Comparison of ENCODE assay signal across 17 mouse cellular contexts in genomic region chr1:163305956-163306355, GRCm38 (mm10). TPM values are rescaled to one million over a fixed set of nuclear protein-coding genes. Genes with fewer than 3 reads are reported as not detected.
A peak's percentile ranks its signal among the peaks of the same experiment; 100 is the strongest.
DNase-seq lines count a peak whose midpoint lies in the region; ATAC-seq and TF ChIP-seq lines count a peak whose summit lies in the region.
"Had no signal": no experiment of that assay in that cellular context is flagged by ENCODE, and none has a peak within 500 bp of the region (broad histone marks: within the 10 kb centered on the region; RNA-seq: fewer than 3 reads in every experiment).

No protein-coding gene starts in this region.

- H3K9ac ChIP-seq in forebrain, postnatal 0 days = no peak overlapping the region
- no peak overlapping the region for H3K9ac ChIP-seq in forebrain, embryonic 14.5 days (ENCODE audit: low read length)
- H3K9ac ChIP-seq in liver, postnatal 0 days (replicated peaks) = no peak overlapping the region
- peak overlapping the region; percentile 100 for H3K9ac ChIP-seq in limb, embryonic 13.5 days
- H3K9ac ChIP-seq: liver, embryonic 14.5 days had no signal

- TF ChIP-seq CTCF in forebrain, postnatal 0 days (IDR thresholded peaks at IDR 0.05; ENCODE audit: low read depth) = no peak
- TF ChIP-seq CTCF in liver, postnatal 0 days (IDR thresholded peaks at IDR 0.05; ENCODE audit: low read depth) = 0 out of 2 replicates have a peak, but pooled peaks have one; percentile 1
- TF ChIP-seq CTCF in brain, embryonic 14.5 days (IDR thresholded peaks at IDR 0.05; ENCODE audit: borderline replicate concordance, extremely low read depth, insufficient read depth, insufficient read length) = peak; percentile 27; the same call in 1 of the 2 replicates

- TF ChIP-seq EP300 in liver, postnatal 0 days (IDR thresholded peaks at IDR 0.05; ENCODE audit: low read depth) = no peak

- no peak for ATAC-seq in forebrain, postnatal 0 days
- ATAC-seq in forebrain, embryonic 14.5 days = no peak
- no peak for ATAC-seq in liver, postnatal 0 days
- ATAC-seq in limb, embryonic 13.5 days (ENCODE audit: low FRiP score, low read depth) = no peak
- ATAC-seq in erythroid progenitor cell, adult 5-6 weeks (replicated peaks; ENCODE audit: low FRiP score, poor library complexity, severe bottlenecking) = no peak
- ATAC-seq: hindbrain, embryonic 16.5 days; Patski had no signal

- H3K4me3 ChIP-seq in forebrain, postnatal 0 days (ENCODE audit: low read depth, low read length) = no peak overlapping the region
- H3K4me3 ChIP-seq in forebrain, embryonic 14.5 days (ENCODE audit: low read depth, low read length) = no peak overlapping the region
- no peak overlapping the region for H3K4me3 ChIP-seq in liver, postnatal 0 days (ENCODE audit: low read depth, low read length)
- peak overlapping the region; percentile 92 for H3K4me3 ChIP-seq in limb, embryonic 13.5 days
- H3K4me3 ChIP-seq: heart, embryonic 10.5 days had no signal

- H3K27ac ChIP-seq in forebrain, postnatal 0 days (ENCODE audit: low read depth, low read length) = no peak overlapping the region
- H3K27ac ChIP-seq in forebrain, embryonic 14.5 days (ENCODE audit: low read depth, low read length) = no peak overlapping the region
- no peak overlapping the region for H3K27ac ChIP-seq in liver, postnatal 0 days (ENCODE audit: low read depth)
- peak overlapping the region; percentile 69; the same call in 1 of the 2 replicates for H3K27ac ChIP-seq in limb, embryonic 13.5 days
- H3K27ac ChIP-seq: heart, embryonic 10.5 days; liver, embryonic 14.5 days had no signal

- no peaks in the 10 kb centered on the region for H3K36me3 ChIP-seq in forebrain, postnatal 0 days (ENCODE audit: insufficient read depth)
- no peaks in the 10 kb centered on the region for H3K36me3 ChIP-seq in forebrain, embryonic 14.5 days (ENCODE audit: control insufficient read depth, insufficient read depth, low read length)
- H3K36me3 ChIP-seq in liver, postnatal 0 days (replicated peaks; ENCODE audit: insufficient read depth, low read length) = no peaks in the 10 kb centered on the region
- H3K36me3 ChIP-seq in limb, embryonic 13.5 days = peaks cover 41% of the 10 kb centered on the region
- H3K36me3 ChIP-seq: heart, embryonic 10.5 days had no signal

- peaks cover 20% of the 10 kb centered on the region; the same call in 1 of the 2 replicates for H3K27me3 ChIP-seq in forebrain, postnatal 0 days (ENCODE audit: insufficient read depth, low read length)
- 0 out of 2 replicates have a peak, but pooled peaks cover 22% of the 10 kb centered on the region for H3K27me3 ChIP-seq in forebrain, embryonic 14.5 days (replicated peaks; ENCODE audit: control insufficient read depth, insufficient read depth, low read length)
- peaks cover 31% of the 10 kb centered on the region for H3K27me3 ChIP-seq in liver, postnatal 0 days (ENCODE audit: insufficient read depth, low read length)
- 0 out of 2 replicates have a peak, but pooled peaks cover 4% of the 10 kb centered on the region for H3K27me3 ChIP-seq in limb, embryonic 13.5 days

- no peaks in the 10 kb centered on the region for H3K4me1 ChIP-seq in forebrain, postnatal 0 days (ENCODE audit: insufficient read depth)
- H3K4me1 ChIP-seq in forebrain, embryonic 14.5 days (ENCODE audit: control insufficient read depth, insufficient read depth, low read length) = peaks cover 9% of the 10 kb centered on the region; the same call in 1 of the 2 replicates
- no peaks in the 10 kb centered on the region for H3K4me1 ChIP-seq in liver, postnatal 0 days (ENCODE audit: insufficient read depth)
- peaks cover 68% of the 10 kb centered on the region for H3K4me1 ChIP-seq in limb, embryonic 13.5 days

- 56% methylated on average over 1 of the region's 1 CpGs for WGBS in forebrain, postnatal 0 days
- 32% methylated on average over 1 of the region's 1 CpGs for WGBS in forebrain, embryonic 14.5 days
- WGBS in liver, postnatal 0 days (ENCODE audit: insufficient replicate concordance) = 45% methylated on average over 1 of the region's 1 CpGs
- WGBS in limb, embryonic 13.5 days = 21% methylated on average over 1 of the region's 1 CpGs

- TF ChIP-seq POLR2A in brain, embryonic 14.5 days (IDR thresholded peaks at IDR 0.05; ENCODE audit: borderline replicate concordance, extremely low read depth, insufficient read depth, insufficient read length, poor library complexity, severe bottlenecking) = no peak

- DNase-seq in forebrain, postnatal 0 days = peak; percentile 10
- DNase-seq in forebrain, embryonic 14.5 days (ENCODE audit: low spot score) = no peak
- no peak for DNase-seq in liver, postnatal 0 days
- DNase-seq in liver = no peak
- DNase-seq in brain, embryonic 14.5 days (ENCODE audit: low read depth) = no peak
- no peak for DNase-seq in urinary bladder, postnatal 10 days (ENCODE audit: low spot score)
- DNase-seq: adrenal gland, postnatal 14 days; kidney, postnatal 14 days; layer of hippocampus, postnatal 36 days; thymus, adult 2 months had no signal

- no peak overlapping the region for H3K4me2 ChIP-seq in forebrain, postnatal 0 days (ENCODE audit: low read depth)
- H3K4me2 ChIP-seq in forebrain, embryonic 14.5 days (ENCODE audit: low read length) = no peak overlapping the region
- no peak overlapping the region for H3K4me2 ChIP-seq in liver, postnatal 0 days (ENCODE audit: low read depth, low read length)
- peak overlapping the region; percentile 74 for H3K4me2 ChIP-seq in limb, embryonic 13.5 days (replicated peaks)

- H3K9me3 ChIP-seq in forebrain, postnatal 0 days (ENCODE audit: low read length) = no peaks in the 10 kb centered on the region
- H3K9me3 ChIP-seq in forebrain, embryonic 14.5 days (replicated peaks; ENCODE audit: control insufficient read depth, low read length) = no peaks in the 10 kb centered on the region
- no peaks in the 10 kb centered on the region for H3K9me3 ChIP-seq in liver, postnatal 0 days (ENCODE audit: low read length)
- no peaks in the 10 kb centered on the region for H3K9me3 ChIP-seq in limb, embryonic 13.5 days
- H3K9me3 ChIP-seq: heart, embryonic 10.5 days had no signal

RNA-seq across cellular contexts. Expression of gene Prrx1, which starts 7.6 kb away (rescaled TPM):
- 4.3 and 7.3 TPM in 2 replicates for total RNA-seq in forebrain, postnatal 0 days (2014; rRNA removed)
- 3.3 and 4.0 TPM in 2 replicates for polyA plus RNA-seq in forebrain, postnatal 0 days (2015; fragmentation: Nextera tagmentation; extraction: Ambion mirVana)
- polyA plus RNA-seq in forebrain, embryonic 14.5 days (2014; fragmentation: Nextera tagmentation; extraction: Ambion mirVana) = 4.7 and 5.1 TPM in 2 replicates
- 0.13 and 0.37 TPM in 2 replicates for polyA plus RNA-seq in liver, postnatal 0 days (2015; fragmentation: Nextera tagmentation; extraction: Ambion mirVana)
- polyA plus RNA-seq in brain, embryonic 14.5 days (2012; rRNA removed) = 7.2 and 8.9 TPM in 2 replicates
- 160 and 179 TPM in 2 replicates for polyA plus RNA-seq in limb, embryonic 13.5 days (2015; fragmentation: Nextera tagmentation; extraction: Ambion mirVana)
- 0.42 TPM in 1 of 2 replicates, not detected in the other for total RNA-seq in erythroid progenitor cell, adult 5-6 weeks (2015; ENCODE audit: low replicate concordance)
- total RNA-seq in erythroid progenitor cell, adult 5-6 weeks (2017; ENCODE audit: low replicate concordance) = 0.51 TPM in 1 of 2 replicates, not detected in the other
- total RNA-seq: megakaryocyte-erythroid progenitor cell, adult 5-6 weeks had no signal

Comparison
In these comparisons a context has a peak if more than half of its experiments do, and no peak if none do; other contexts are left out.
1. RNA of gene Prrx1, which starts 7.6 kb away (polyA plus RNA-seq): 160 to 179 TPM in limb, embryonic 13.5 days; 7.2 to 8.9 TPM in brain, embryonic 14.5 days, 4.7 to 5.1 TPM in forebrain, embryonic 14.5 days, 3.3 to 4.0 TPM in forebrain, postnatal 0 days and 0.13 to 0.37 TPM in liver, postnatal 0 days; every median in the first group is over 10 times any median in the second.